Mouse (Mus musculus): ENCODE measurements around the gene Meis2.

DNA sequence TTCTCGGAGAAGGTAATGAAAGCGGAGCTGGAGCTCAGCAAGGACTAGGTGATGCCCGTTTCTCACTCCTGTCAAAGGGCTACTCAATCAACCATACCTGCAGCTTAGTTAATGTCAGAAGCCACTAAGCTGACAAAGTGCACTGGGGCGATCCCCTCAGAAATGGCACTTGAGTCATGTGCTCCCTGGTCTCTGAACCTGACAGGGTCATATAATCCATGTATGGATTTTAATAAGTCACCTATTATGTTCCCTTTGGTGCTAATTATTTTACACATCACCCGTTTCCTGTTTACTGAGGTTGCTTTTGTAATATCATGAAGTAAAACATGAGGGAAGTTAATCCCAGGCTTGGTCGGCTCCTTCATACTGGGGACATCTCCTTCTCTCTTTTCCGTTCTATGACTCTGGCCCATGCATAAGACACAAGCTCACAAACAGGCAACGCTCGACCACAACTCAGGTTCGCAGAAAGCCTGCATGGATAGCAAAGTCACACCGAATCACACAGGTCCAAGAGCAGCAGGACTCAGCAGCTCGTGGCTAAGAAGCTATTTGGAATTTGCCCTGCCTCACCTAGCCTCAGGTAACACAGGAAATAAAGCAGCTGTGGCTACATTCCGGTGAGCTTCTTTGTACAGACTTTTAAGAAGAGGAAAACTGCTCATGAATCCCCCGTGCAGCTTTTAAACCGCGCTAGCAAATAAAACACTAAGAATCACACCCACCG lies 153.6 kb downstream of the Meis2 start:
- no peak for TF ChIP-seq MAFK (IDR thresholded peaks at IDR 0.05; ENCODE audit: insufficient read depth, low read depth, low read length)
- no peak for TF ChIP-seq ZNF384 (IDR thresholded peaks at IDR 0.05; ENCODE audit: low read depth, low read length)

Measured in ES-E14 (cell line).